Mouse (Mus musculus) kidney, embryonic 14.5 days (tissue): ENCODE measurements around the gene Mdm2. TPM values are rescaled to one million over a fixed set of nuclear protein-coding genes. Genes with fewer than 3 reads are reported as not detected.
"Not testable (repeated sequence)": the region's sequence is repeated elsewhere in the genome, so short reads cannot be mapped to it uniquely, and the experiment has no call there.

Source experiments
- ATAC-seq: fragments of 200-750 bp; cut with Nextera tagmentation; 2 replicates; pipeline ENCODE4 v1.8.0; 2017; ENCODE audit warnings: moderate number of reproducible peaks, mild to moderate bottlenecking, moderate TSS enrichment, moderate library complexity; ENCODE audit not compliant: low FRiP score, low TSS enrichment
- H3K27ac ChIP-seq: fragments of 300-500 bp; sonication (generic); 2 replicates; pipeline ENCODE4 v1.5.1; 2014; ENCODE audit warnings: low read depth, mild to moderate bottlenecking, low read length, moderate library complexity, mixed read lengths
- H3K27me3 ChIP-seq: fragments of 300-500 bp; sonication (generic); 2 replicates; pipeline ENCODE4 v1.6.1; 2014; ENCODE audit warnings: mild to moderate bottlenecking, low read length; ENCODE audit not compliant: control insufficient read depth, insufficient read depth
- H3K36me3 ChIP-seq: fragments of 300-500 bp; sonication (generic); 2 replicates; pipeline ENCODE4 v1.6.1; 2014; ENCODE audit warnings: low read length, mixed read lengths; ENCODE audit not compliant: control insufficient read depth, insufficient read depth
- H3K4me1 ChIP-seq: fragments of 300-500 bp; sonication (generic); 2 replicates; pipeline ENCODE4 v1.6.1; 2014; ENCODE audit warnings: low read length, mixed read lengths; ENCODE audit not compliant: control insufficient read depth, insufficient read depth
- H3K4me2 ChIP-seq: fragments of 300-500 bp; sonication (generic); replicated peaks from 2 replicates; pipeline ENCODE4 v1.6.1; 2014; ENCODE audit warnings: low read depth, mild to moderate bottlenecking, low read length
- H3K4me3 ChIP-seq: fragments of 300-500 bp; sonication (generic); 2 replicates; pipeline ENCODE4 v1.5.1; 2014; ENCODE audit warnings: mild to moderate bottlenecking, low read length
- H3K9ac ChIP-seq: fragments of 300-500 bp; sonication (generic); 2 replicates; pipeline ENCODE4 v1.6.1; 2014; ENCODE audit warnings: low read depth, mild to moderate bottlenecking, low read length, moderate library complexity
- H3K9me3 ChIP-seq: fragments of 300-500 bp; sonication (generic); 2 replicates; pipeline ENCODE4 v1.6.1; 2016; ENCODE audit warnings: low read length; ENCODE audit not compliant: control insufficient read depth
- WGBS: fragments of 180-500 bp; shearing (Covaris S2); extraction: QIAGEN DNeasy Blood & Tissue Kit; methylation state at CpG from one replicate; pipeline ENCODE4 v1.1.7; 2014; 5-methylcytosine and 5-hydroxymethylcytosine counted together
- polyA plus RNA-seq: library from polyadenylated mRNA; unstranded; fragments of >200 nt; fragmentation: Nextera tagmentation; extraction: Ambion mirVana; gene quantifications from 2 replicates; pipeline ENCODE4 v1.2.1, GENCODE M21; 2014

The Mdm2 gene
- polyA plus RNA-seq, 1 experiment from 2014 or later, result 65.6 TPM

GRCm38 (mm10) chr10:117737075-117737474, 26.5 kb upstream of the Mdm2 start:
- no peak overlapping the region for H3K27ac ChIP-seq
- no peak for ATAC-seq
- H3K36me3 ChIP-seq, result peaks cover 24% of the 10 kb centered on the region
- 83% methylated on average over 4 of the region's 4 CpGs for WGBS
- no peaks in the 10 kb centered on the region for H3K4me1 ChIP-seq
- no peaks in the 10 kb centered on the region for H3K9me3 ChIP-seq
- H3K27me3 ChIP-seq, result no peaks in the 10 kb centered on the region
- no peak overlapping the region for H3K4me2 ChIP-seq
- no peak overlapping the region for H3K4me3 ChIP-seq
- no peak overlapping the region for H3K9ac ChIP-seq

DNA sequence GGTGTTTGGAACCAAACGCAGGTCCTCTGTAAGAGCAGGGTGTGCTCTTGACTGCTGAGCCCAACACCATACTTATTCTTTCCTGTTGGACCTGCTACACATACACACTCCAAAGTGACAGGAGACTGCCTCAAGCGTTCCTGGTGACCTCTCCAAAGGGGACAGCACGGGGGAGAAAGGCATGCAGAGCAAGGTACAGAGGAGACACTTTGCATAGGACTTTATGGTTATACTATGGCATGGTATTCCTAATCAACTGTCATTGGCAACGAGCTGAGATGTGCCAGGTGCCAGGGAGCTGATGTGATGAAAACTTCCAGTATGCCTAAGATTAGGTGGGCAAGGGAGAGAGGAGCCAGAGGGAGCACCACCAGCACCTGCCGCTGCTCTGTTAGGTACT, 26.0 kb upstream of the Mdm2 start:
- WGBS, result 92% methylated on average over 5 of the region's 5 CpGs
- Histone ChIP-seq H3K9me3 (no peaks in the 10 kb centered on the region), H3K27ac (no peak overlapping the region), H3K27me3 (no peaks in the 10 kb centered on the region), H3K36me3 (peaks cover 24% of the 10 kb centered on the region), H3K4me2 (no peak overlapping the region), H3K4me3 (no peak overlapping the region), H3K9ac (no peak overlapping the region), H3K4me1 (no peaks in the 10 kb centered on the region)
- no peak for ATAC-seq

- not testable (repeated sequence) for ATAC-seq, H3K4me2 ChIP-seq, H3K27me3 ChIP-seq, H3K9ac ChIP-seq, H3K9me3 ChIP-seq, H3K4me3 ChIP-seq, H3K4me1 ChIP-seq, H3K27ac ChIP-seq
- peaks cover 24% of the 10 kb centered on the region for H3K36me3 ChIP-seq
- 93% methylated on average over 11 of the region's 12 CpGs for WGBS
Measured at GRCm38 (mm10) chr10:117735396-117735795, 24.8 kb upstream of the Mdm2 start.

DNA sequence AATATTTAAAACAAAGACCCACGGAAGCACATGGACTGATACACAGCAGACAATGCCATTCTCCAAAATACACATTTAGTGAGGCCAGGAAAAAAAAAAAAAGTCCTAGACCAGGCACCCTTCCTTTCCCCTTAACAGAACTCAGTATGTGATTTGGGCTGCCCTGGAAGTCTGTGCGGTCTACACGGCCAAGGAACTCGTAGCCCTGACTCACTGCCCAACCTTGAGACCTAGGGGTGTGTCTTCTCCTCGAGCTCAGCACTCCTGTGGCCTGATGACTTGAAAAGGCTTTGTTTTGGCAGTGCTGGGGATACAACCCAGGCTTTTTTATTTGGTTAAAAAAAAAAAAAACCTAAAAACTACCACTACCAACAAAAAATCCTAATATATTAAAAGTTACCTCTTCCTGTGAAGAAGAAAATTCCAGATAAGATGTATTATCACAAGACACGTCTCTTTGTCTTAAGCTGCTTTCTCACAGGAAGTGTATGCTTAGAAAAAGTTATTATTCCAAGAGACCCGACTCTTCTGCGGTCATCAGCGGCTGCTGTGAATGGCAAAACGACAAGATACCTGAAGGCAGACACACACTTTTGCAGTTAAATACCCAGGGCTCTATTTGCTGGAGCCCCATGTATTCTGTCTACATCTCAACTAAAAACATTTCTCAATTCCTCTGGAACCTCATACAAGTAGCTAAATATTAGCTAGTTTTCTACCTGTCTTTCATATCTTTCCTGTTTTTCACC, 23.7 kb upstream of the Mdm2 start:
- H3K4me2 ChIP-seq, H3K27me3 ChIP-seq, H3K9ac ChIP-seq, H3K27ac ChIP-seq, H3K4me1 ChIP-seq, H3K9me3 ChIP-seq, H3K4me3 ChIP-seq, ATAC-seq: not testable (repeated sequence)
- H3K36me3 ChIP-seq, result peaks cover 20% of the 10 kb centered on the region
- 82% methylated on average over 9 of the region's 10 CpGs for WGBS

DNA sequence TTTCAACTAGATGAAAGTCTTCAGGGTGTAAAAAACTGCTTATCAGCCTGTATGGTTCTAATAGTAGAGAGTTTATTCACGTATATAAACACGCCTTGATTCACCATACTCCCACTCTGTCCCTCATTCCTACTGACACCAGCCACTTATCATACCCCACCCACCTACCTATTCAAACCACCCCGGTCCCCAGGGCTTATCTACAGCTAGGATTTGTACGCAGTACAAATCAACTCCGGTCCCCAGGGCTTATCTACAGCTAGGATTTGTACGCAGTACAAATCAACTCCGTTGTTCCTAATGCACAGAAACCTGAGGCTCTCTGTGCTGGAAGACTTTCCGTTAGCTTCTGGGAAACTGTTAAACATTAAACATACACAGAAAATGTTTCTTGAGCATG, 23.1 kb upstream of the Mdm2 start:
- H3K36me3 ChIP-seq, result peaks cover 15% of the 10 kb centered on the region
- H3K4me2 ChIP-seq, H3K9ac ChIP-seq, ATAC-seq, H3K9me3 ChIP-seq, H3K27ac ChIP-seq, H3K27me3 ChIP-seq, H3K4me1 ChIP-seq, H3K4me3 ChIP-seq: not testable (repeated sequence)
- 90% methylated on average over 8 of the region's 8 CpGs for WGBS

DNA sequence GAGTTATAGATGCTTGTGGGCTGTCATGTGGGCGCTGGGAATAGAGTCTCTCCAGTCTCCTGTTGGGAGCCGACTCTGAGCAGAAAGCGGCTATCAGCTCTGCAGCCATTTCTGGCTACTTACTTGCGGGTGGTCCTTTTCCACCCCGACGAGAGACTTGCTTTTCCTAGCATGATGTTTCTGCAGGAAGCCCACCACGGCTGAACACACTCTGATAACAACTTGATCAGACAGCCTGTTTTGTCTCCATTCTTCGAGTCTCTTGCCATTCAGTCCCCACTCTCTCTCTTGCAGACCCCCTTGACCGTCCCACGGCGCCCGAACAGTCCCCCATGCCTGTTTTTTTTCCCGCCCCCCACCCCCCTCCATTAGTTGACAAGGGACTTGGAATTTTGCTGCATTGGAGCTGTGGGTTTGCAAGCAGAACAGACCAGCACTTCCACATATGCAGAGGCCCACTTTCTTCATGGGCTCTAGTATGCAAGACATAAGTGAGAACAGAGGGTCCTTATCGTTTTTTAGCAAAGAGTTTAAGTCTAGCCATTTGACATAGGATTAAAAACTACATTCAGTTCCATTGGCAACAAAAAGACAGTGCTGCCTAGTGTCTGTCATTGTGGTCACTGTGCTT, 22.5 kb upstream of the Mdm2 start:
- Histone ChIP-seq H3K4me3 (no peak overlapping the region), H3K9ac (no peak overlapping the region), H3K36me3 (peaks cover 9% of the 10 kb centered on the region; the same call in 1 of the 2 replicates), H3K4me2 (no peak overlapping the region), H3K27me3 (no peaks in the 10 kb centered on the region), H3K27ac (no peak overlapping the region), H3K4me1 (no peaks in the 10 kb centered on the region), H3K9me3 (no peaks in the 10 kb centered on the region)
- no peak for ATAC-seq
- WGBS, result 87% methylated on average over 14 of the region's 14 CpGs

DNA sequence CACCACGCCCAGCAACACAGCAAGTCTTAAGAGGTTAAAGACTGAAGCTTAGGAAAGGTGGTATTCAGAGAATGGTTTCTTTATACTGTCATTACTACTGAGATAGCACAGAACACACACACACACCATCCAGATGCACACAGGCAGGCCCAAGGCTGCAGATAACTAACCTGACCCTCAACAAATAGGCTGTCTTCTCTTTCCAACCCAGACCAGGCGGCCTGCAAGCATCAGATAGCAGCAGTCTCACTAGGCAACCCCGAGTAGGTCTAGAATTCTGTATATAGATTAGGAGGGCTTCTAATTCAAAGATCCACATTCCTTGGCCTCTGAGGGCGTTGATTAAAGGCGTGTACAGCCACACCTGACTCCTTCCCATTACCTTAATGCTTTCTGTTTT, 21.6 kb upstream of the Mdm2 start:
- Histone ChIP-seq H3K27me3 (no peaks in the 10 kb centered on the region), H3K4me1 (no peaks in the 10 kb centered on the region), H3K36me3 (peaks cover 8% of the 10 kb centered on the region; the same call in 1 of the 2 replicates), H3K9ac (no peak overlapping the region), H3K4me2 (no peak overlapping the region), H3K27ac (no peak overlapping the region), H3K4me3 (no peak overlapping the region), H3K9me3 (no peaks in the 10 kb centered on the region)
- ATAC-seq, result no peak
- 91% methylated on average over 5 of the region's 5 CpGs for WGBS

DNA sequence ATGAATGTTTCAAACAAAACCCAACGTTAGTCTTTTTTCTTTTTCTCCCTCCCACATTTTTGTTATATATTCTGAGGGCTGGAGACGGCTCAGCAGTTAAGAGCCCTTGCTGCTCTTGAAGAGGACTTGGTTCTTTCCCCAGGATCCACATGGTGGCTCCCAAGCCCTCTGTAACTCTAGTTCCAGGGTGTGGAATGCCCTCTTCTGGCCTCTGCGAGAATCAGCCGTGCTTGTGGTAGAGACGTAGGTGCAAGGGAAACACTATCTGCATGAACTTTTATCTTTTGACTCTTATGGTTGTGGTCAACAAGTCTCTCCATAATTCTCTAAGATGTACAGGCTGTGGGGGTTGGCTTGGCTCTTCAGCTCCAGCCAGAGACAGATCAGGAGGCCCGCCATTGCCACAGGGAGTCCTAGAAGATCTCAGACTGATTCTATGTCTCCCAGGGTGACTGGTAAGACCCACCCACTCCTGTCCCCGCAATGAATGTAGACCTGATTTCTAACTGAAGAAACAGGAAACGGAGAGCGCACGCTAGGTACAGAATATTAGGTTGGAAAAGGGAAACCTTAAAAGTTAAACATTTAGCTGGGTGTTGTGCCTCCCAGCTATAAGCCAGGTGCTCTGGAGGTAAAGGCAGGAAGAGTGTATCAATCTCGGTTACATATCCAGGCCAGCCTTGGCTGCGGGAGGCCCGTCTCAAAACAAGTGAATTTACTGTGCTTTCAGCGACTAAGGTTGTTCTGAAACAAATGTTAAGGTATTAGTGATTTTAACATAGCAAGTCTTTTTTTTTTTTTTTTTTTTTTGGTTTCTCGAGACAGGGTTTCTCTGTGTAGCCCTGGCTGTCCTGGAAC, 20.9 kb upstream of the Mdm2 start:
- ATAC-seq, result no peak
- H3K4me1 ChIP-seq, result no peaks in the 10 kb centered on the region
- no peaks in the 10 kb centered on the region for H3K9me3 ChIP-seq
- WGBS, result 52% methylated on average over 14 of the region's 15 CpGs
- H3K27me3 ChIP-seq, result no peaks in the 10 kb centered on the region
- peaks cover 6% of the 10 kb centered on the region; the same call in 1 of the 2 replicates for H3K36me3 ChIP-seq
- H3K27ac ChIP-seq, result no peak overlapping the region
- no peak overlapping the region for H3K4me3 ChIP-seq
- H3K9ac ChIP-seq, result no peak overlapping the region
- H3K4me2 ChIP-seq, result no peak overlapping the region
